In genomic region chr17:33930280-33931158, GRCm38 (mm10) we compare ENCODE assay signal across 8 mouse cellular contexts. TPM values are rescaled to one million over a fixed set of nuclear protein-coding genes. Genes with fewer than 3 reads are reported as not detected.
DNase-seq lines count a peak whose midpoint lies in the region; ATAC-seq lines count a peak whose summit lies in the region.

No protein-coding gene starts in this region.

- intact Hi-C loops in left cerebral cortex, postnatal 25 days (cut with DNase I), result no loop called here

- H3K9me3 ChIP-seq in forebrain, embryonic 14.5 days (replicated peaks; ENCODE audit: control insufficient read depth, low read length), result no peaks in the 10 kb centered on the region
- no peaks in the 10 kb centered on the region for H3K9me3 ChIP-seq in hindbrain, embryonic 15.5 days

- H3K27ac ChIP-seq in forebrain, embryonic 14.5 days (ENCODE audit: low read depth, low read length), result peak overlapping the region; percentile 94
- H3K27ac ChIP-seq in hindbrain, embryonic 15.5 days (replicated peaks), result peak overlapping the region; percentile 97

- ATAC-seq in forebrain, embryonic 14.5 days, result peak; percentile 10; the same call in 1 of the 2 replicates
- peak; percentile 16; the same call in 1 of the 2 replicates for ATAC-seq in hindbrain, embryonic 15.5 days (ENCODE audit: low FRiP score, low read depth)
- peak; percentile 27 for ATAC-seq in megakaryocyte progenitor cell, adult 5-6 weeks (replicated peaks; ENCODE audit: poor library complexity)

- H3K4me2 ChIP-seq in forebrain, embryonic 14.5 days (ENCODE audit: low read length), result peak overlapping the region; percentile 99
- H3K4me2 ChIP-seq in hindbrain, embryonic 15.5 days, result peak overlapping the region; percentile 99

- H3K36me3 ChIP-seq in forebrain, embryonic 14.5 days (ENCODE audit: control insufficient read depth, insufficient read depth, low read length), result peaks cover 36% of the 10 kb centered on the region
- H3K36me3 ChIP-seq in hindbrain, embryonic 15.5 days, result 0 out of 2 replicates have a peak, but pooled peaks cover 10% of the 10 kb centered on the region

- under 1% methylated on average over 42 of the region's 45 CpGs for WGBS in forebrain, embryonic 14.5 days
- under 1% methylated on average over 40 of the region's 45 CpGs for WGBS in hindbrain, embryonic 15.5 days

- H3K27me3 ChIP-seq in forebrain, embryonic 14.5 days (replicated peaks; ENCODE audit: control insufficient read depth, insufficient read depth, low read length), result no peaks in the 10 kb centered on the region
- no peaks in the 10 kb centered on the region for H3K27me3 ChIP-seq in hindbrain, embryonic 15.5 days

- peaks cover 13% of the 10 kb centered on the region for H3K4me1 ChIP-seq in forebrain, embryonic 14.5 days (ENCODE audit: control insufficient read depth, insufficient read depth, low read length)
- H3K4me1 ChIP-seq in hindbrain, embryonic 15.5 days (replicated peaks), result peaks cover 29% of the 10 kb centered on the region

- H3K4me3 ChIP-seq in forebrain, embryonic 14.5 days (ENCODE audit: low read depth, low read length), result peak overlapping the region; percentile 82
- peak overlapping the region; percentile 93 for H3K4me3 ChIP-seq in hindbrain, embryonic 15.5 days

- H3K9ac ChIP-seq in forebrain, embryonic 14.5 days (ENCODE audit: low read length), result peak overlapping the region; percentile 93
- H3K9ac ChIP-seq in hindbrain, embryonic 15.5 days, result peak overlapping the region; percentile 88

- peak; percentile 51 for DNase-seq in embryo, embryonic 10.5 days (ENCODE audit: low spot score)
- no peak for DNase-seq in embryo, embryonic 10 days (ENCODE audit: low spot score)
- DNase-seq in brain, adult 2 months (ENCODE audit: low read depth, low spot score), result peak; percentile 87
- DNase-seq in forebrain, embryonic 14.5 days (ENCODE audit: low spot score), result peak; percentile 20
- peak; percentile 74 to 79 for DNase-seq in left cerebral cortex, postnatal 25 days (ENCODE audit: low spot score in 2 of 2)
- DNase-seq in spleen, postnatal 36 days (ENCODE audit: low spot score in 2 of 2), result peak; percentile 69 to 72

RNA-seq across cellular contexts. Expression of gene Rgl2, which starts 1.2 kb away (rescaled TPM):
- polyA plus RNA-seq in forebrain, embryonic 14.5 days (2014; fragmentation: Nextera tagmentation; extraction: Ambion mirVana), result 27.2 and 36.0 TPM in 2 replicates
- 55.1 and 60.1 TPM in 2 replicates for polyA plus RNA-seq in hindbrain, embryonic 15.5 days (2015; fragmentation: Nextera tagmentation; extraction: Ambion mirVana)
- total RNA-seq in left cerebral cortex, postnatal 25 days (2021), result 10 to 100 TPM; 55.2 to 66.8 TPM
- total RNA-seq in megakaryocyte progenitor cell, adult 5-6 weeks (2015), result 20.3 and 22.7 TPM in 2 replicates
- 37.9 and 47.9 TPM in 2 replicates for total RNA-seq in megakaryocyte progenitor cell, adult 5-6 weeks (2017)

RNA-seq across cellular contexts. Expression of gene Pfdn6, which starts 9.6 kb away (rescaled TPM):
- 185 and 192 TPM in 2 replicates for polyA plus RNA-seq in forebrain, embryonic 14.5 days (2014; fragmentation: Nextera tagmentation; extraction: Ambion mirVana)
- 172 and 185 TPM in 2 replicates for polyA plus RNA-seq in hindbrain, embryonic 15.5 days (2015; fragmentation: Nextera tagmentation; extraction: Ambion mirVana)
- total RNA-seq in left cerebral cortex, postnatal 25 days (2021), result 100 to 1,000 TPM in 1 of 2 experiments, 10 to 100 TPM in 1; 89.7 to 104 TPM
- 124 and 132 TPM in 2 replicates for total RNA-seq in megakaryocyte progenitor cell, adult 5-6 weeks (2015)
- 144 and 218 TPM in 2 replicates for total RNA-seq in megakaryocyte progenitor cell, adult 5-6 weeks (2017)

RNA-seq across cellular contexts. Expression of gene Wdr46, which starts 9.9 kb away (rescaled TPM):
- polyA plus RNA-seq in forebrain, embryonic 14.5 days (2014; fragmentation: Nextera tagmentation; extraction: Ambion mirVana), result 10.5 and 14.6 TPM in 2 replicates
- 24.3 and 26.5 TPM in 2 replicates for polyA plus RNA-seq in hindbrain, embryonic 15.5 days (2015; fragmentation: Nextera tagmentation; extraction: Ambion mirVana)
- total RNA-seq in left cerebral cortex, postnatal 25 days (2021), result 10 to 100 TPM; 11.2 to 12.0 TPM
- total RNA-seq in megakaryocyte progenitor cell, adult 5-6 weeks (2015), result 43.7 and 53.1 TPM in 2 replicates
- 64.4 and 65.4 TPM in 2 replicates for total RNA-seq in megakaryocyte progenitor cell, adult 5-6 weeks (2017)

RNA-seq across cellular contexts. Expression of gene Zbtb22, which starts 14.8 kb away (rescaled TPM):
- polyA plus RNA-seq in forebrain, embryonic 14.5 days (2014; fragmentation: Nextera tagmentation; extraction: Ambion mirVana), result 12.3 and 12.6 TPM in 2 replicates
- 17.1 TPM in 2 replicates for polyA plus RNA-seq in hindbrain, embryonic 15.5 days (2015; fragmentation: Nextera tagmentation; extraction: Ambion mirVana)
- total RNA-seq in left cerebral cortex, postnatal 25 days (2021), result 10 to 100 TPM; 28.1 to 32.1 TPM
- total RNA-seq in megakaryocyte progenitor cell, adult 5-6 weeks (2015), result 10.0 and 11.5 TPM in 2 replicates
- 13.3 and 19.2 TPM in 2 replicates for total RNA-seq in megakaryocyte progenitor cell, adult 5-6 weeks (2017)

RNA-seq across cellular contexts. Expression of gene Tapbp, which starts 14.8 kb away (rescaled TPM):
- 14.1 and 17.7 TPM in 2 replicates for polyA plus RNA-seq in forebrain, embryonic 14.5 days (2014; fragmentation: Nextera tagmentation; extraction: Ambion mirVana)
- polyA plus RNA-seq in hindbrain, embryonic 15.5 days (2015; fragmentation: Nextera tagmentation; extraction: Ambion mirVana), result 30.5 and 33.2 TPM in 2 replicates
- total RNA-seq in left cerebral cortex, postnatal 25 days (2021), result 10 to 100 TPM; 32.7 to 37.7 TPM
- 51.0 and 56.8 TPM in 2 replicates for total RNA-seq in megakaryocyte progenitor cell, adult 5-6 weeks (2015)
- 47.6 and 48.0 TPM in 2 replicates for total RNA-seq in megakaryocyte progenitor cell, adult 5-6 weeks (2017)
